Mouse (Mus musculus): Measurements from ENCODE around the gene Haus7. TPM values are rescaled to one million over a fixed set of nuclear protein-coding genes. Genes with fewer than 3 reads are reported as not detected.

The Haus7 gene
- polyA plus RNA-seq, 1 experiment, result 18.6 TPM

- Histone ChIP-seq H3K4me3 (replicated peaks; ENCODE audit: insufficient read depth, low read depth, low read length) (no peak overlapping the region), H3K27ac (ENCODE audit: insufficient read depth, low read length) (no peak overlapping the region), H3K27me3 (ENCODE audit: control insufficient read depth, insufficient read depth, low read length) (no peaks in the 10 kb centered on the region), H3K4me1 (ENCODE audit: control insufficient read depth, insufficient read depth, low read length) (no peaks in the 10 kb centered on the region; the same call in 1 of the 2 replicates)
- DNase-seq, result no peak
- 83% methylated on average over 4 of the region's 4 CpGs for WGBS
- TF ChIP-seq CTCF (IDR thresholded peaks at IDR 0.05; ENCODE audit: borderline replicate concordance, insufficient read depth, low read depth, low read length), result no peak
- no peak for TF ChIP-seq POLR2A (IDR thresholded peaks at IDR 0.05; ENCODE audit: borderline replicate concordance, insufficient read depth, low read length)
Measured at GRCm38 (mm10) chrX:73460792-73461191, 1.9 kb upstream of the Haus7 start.

- 23% methylated on average over 2 of the region's 2 CpGs for WGBS
- peak; percentile 49 to 73 for DNase-seq
- Histone ChIP-seq H3K27me3 (ENCODE audit: control insufficient read depth, insufficient read depth, low read length) (no peaks in the 10 kb centered on the region), H3K27ac (ENCODE audit: insufficient read depth, low read length) (no peak overlapping the region), H3K4me3 (replicated peaks; ENCODE audit: insufficient read depth, low read depth, low read length) (no peak overlapping the region), H3K4me1 (ENCODE audit: control insufficient read depth, insufficient read depth, low read length) (no peaks in the 10 kb centered on the region)
- TF ChIP-seq POLR2A (IDR thresholded peaks at IDR 0.05; ENCODE audit: borderline replicate concordance, insufficient read depth, low read length), result no peak
- peak; percentile 79 for TF ChIP-seq CTCF (IDR thresholded peaks at IDR 0.05; ENCODE audit: borderline replicate concordance, insufficient read depth, low read depth, low read length)
Measured at GRCm38 (mm10) chrX:73451949-73452348, 6.9 kb downstream of the Haus7 start.

- H3K4me1 ChIP-seq (ENCODE audit: control insufficient read depth, insufficient read depth, low read length), result no peaks in the 10 kb centered on the region
- no peaks in the 10 kb centered on the region for H3K27me3 ChIP-seq (ENCODE audit: control insufficient read depth, insufficient read depth, low read length)
- no peak for DNase-seq
- H3K4me3 ChIP-seq (replicated peaks; ENCODE audit: insufficient read depth, low read depth, low read length), result no peak overlapping the region
- TF ChIP-seq POLR2A (IDR thresholded peaks at IDR 0.05; ENCODE audit: borderline replicate concordance, insufficient read depth, low read length), result no peak
- no peak for TF ChIP-seq CTCF (IDR thresholded peaks at IDR 0.05; ENCODE audit: borderline replicate concordance, insufficient read depth, low read depth, low read length)
- no peak overlapping the region for H3K27ac ChIP-seq (ENCODE audit: insufficient read depth, low read length)
- WGBS, result 74% methylated on average over 2 of the region's 2 CpGs
Measured at GRCm38 (mm10) chrX:73441428-73441827, 17.4 kb downstream of the Haus7 start.

GRCm38 (mm10) chrX:73435252-73435651, 23.6 kb downstream of the Haus7 start, which contains the start of gene Trex2:
Gene Trex2, minus strand, starts transcription at chrX:73435344.
- DNase-seq, result no peak
- no peaks in the 10 kb centered on the region for H3K27me3 ChIP-seq (ENCODE audit: control insufficient read depth, insufficient read depth, low read length)
- H3K4me3 ChIP-seq (replicated peaks; ENCODE audit: insufficient read depth, low read depth, low read length), result no peak within 1 kb of the TSS
- no peak within 1 kb of the TSS for H3K27ac ChIP-seq (ENCODE audit: insufficient read depth, low read length)
- 81% methylated on average over 11 of the region's 11 CpGs for WGBS
- no peaks in the 10 kb centered on the region for H3K4me1 ChIP-seq (ENCODE audit: control insufficient read depth, insufficient read depth, low read length)
- TF ChIP-seq CTCF (IDR thresholded peaks at IDR 0.05; ENCODE audit: borderline replicate concordance, insufficient read depth, low read depth, low read length) (no peak), POLR2A (IDR thresholded peaks at IDR 0.05; ENCODE audit: borderline replicate concordance, insufficient read depth, low read length) (no peak)

- Histone ChIP-seq H3K27ac (ENCODE audit: insufficient read depth, low read length) (no peak overlapping the region), H3K4me3 (replicated peaks; ENCODE audit: insufficient read depth, low read depth, low read length) (no peak overlapping the region), H3K4me1 (ENCODE audit: control insufficient read depth, insufficient read depth, low read length) (no peaks in the 10 kb centered on the region), H3K27me3 (ENCODE audit: control insufficient read depth, insufficient read depth, low read length) (no peaks in the 10 kb centered on the region)
- TF ChIP-seq CTCF (IDR thresholded peaks at IDR 0.05; ENCODE audit: borderline replicate concordance, insufficient read depth, low read depth, low read length) (no peak), POLR2A (IDR thresholded peaks at IDR 0.05; ENCODE audit: borderline replicate concordance, insufficient read depth, low read length) (no peak)
- DNase-seq, result no peak
- WGBS, result 62% methylated on average over 5 of the region's 5 CpGs
Measured at GRCm38 (mm10) chrX:73432850-73433249, 26.0 kb downstream of the Haus7 start.

GRCm38 (mm10) chrX:73430036-73430435, 28.8 kb downstream of the Haus7 start:
- Histone ChIP-seq H3K4me1 (ENCODE audit: control insufficient read depth, insufficient read depth, low read length) (no peaks in the 10 kb centered on the region), H3K27ac (ENCODE audit: insufficient read depth, low read length) (no peak overlapping the region), H3K4me3 (replicated peaks; ENCODE audit: insufficient read depth, low read depth, low read length) (no peak overlapping the region), H3K27me3 (ENCODE audit: control insufficient read depth, insufficient read depth, low read length) (no peaks in the 10 kb centered on the region)
- WGBS, result 78% methylated on average over 2 of the region's 2 CpGs
- peak in 1 of 2 experiments; percentile 6 for DNase-seq
- TF ChIP-seq POLR2A (IDR thresholded peaks at IDR 0.05; ENCODE audit: borderline replicate concordance, insufficient read depth, low read length) (no peak), CTCF (IDR thresholded peaks at IDR 0.05; ENCODE audit: borderline replicate concordance, insufficient read depth, low read depth, low read length) (no peak)

- TF ChIP-seq POLR2A (IDR thresholded peaks at IDR 0.05; ENCODE audit: borderline replicate concordance, insufficient read depth, low read length) (no peak), CTCF (IDR thresholded peaks at IDR 0.05; ENCODE audit: borderline replicate concordance, insufficient read depth, low read depth, low read length) (no peak)
Measured at GRCm38 (mm10) chrX:73412767-73413166, 46.1 kb downstream of the Haus7 start.

GRCm38 (mm10) chrX:73410880-73411517, 47.8 kb downstream of the Haus7 start, which contains the start of gene Zfp92:
Gene Zfp92, plus strand, starts transcription at chrX:73411096.
- TF ChIP-seq CTCF (IDR thresholded peaks at IDR 0.05; ENCODE audit: borderline replicate concordance, insufficient read depth, low read depth, low read length), result no peak
- no peak for TF ChIP-seq POLR2A (IDR thresholded peaks at IDR 0.05; ENCODE audit: borderline replicate concordance, insufficient read depth, low read length)
- Histone ChIP-seq H3K4me3 (replicated peaks; ENCODE audit: insufficient read depth, low read depth, low read length) (peak within 1 kb of the TSS; percentile 1), H3K4me1 (ENCODE audit: control insufficient read depth, insufficient read depth, low read length) (no peaks in the 10 kb centered on the region), H3K27me3 (ENCODE audit: control insufficient read depth, insufficient read depth, low read length) (no peaks in the 10 kb centered on the region), H3K27ac (ENCODE audit: insufficient read depth, low read length) (no peak within 1 kb of the TSS)
- no peak for DNase-seq
- WGBS, result 11% methylated on average over 18 of the region's 20 CpGs

More at GRCm38 (mm10) chrX:73412767-73413166, 46.1 kb downstream of the Haus7 start:
- no peak overlapping the region for H3K27ac ChIP-seq (ENCODE audit: insufficient read depth, low read length)
- no peak overlapping the region for H3K4me3 ChIP-seq (replicated peaks; ENCODE audit: insufficient read depth, low read depth, low read length)
- DNase-seq, result no peak
- WGBS, result 62% methylated on average over 1 of the region's 1 CpGs
- no peaks in the 10 kb centered on the region for H3K4me1 ChIP-seq (ENCODE audit: control insufficient read depth, insufficient read depth, low read length)
- no peaks in the 10 kb centered on the region for H3K27me3 ChIP-seq (ENCODE audit: control insufficient read depth, insufficient read depth, low read length)

Measured in cerebellum, adult 2 months (tissue).